Mouse (Mus musculus) heart, embryonic 11.5 days (tissue): ENCODE results near the gene Katnb1. TPM values are rescaled to one million over a fixed set of nuclear protein-coding genes. Genes with fewer than 3 reads are reported as not detected.

Source experiments
- ATAC-seq: fragments of 200-750 bp; cut with Nextera tagmentation; replicated peaks from 2 replicates; pipeline ENCODE4 v1.8.0; 2017; ENCODE audit warnings: moderate library complexity; ENCODE audit not compliant: insufficient number of reproducible peaks, low FRiP score, low TSS enrichment
- H3K27ac ChIP-seq: fragments of 300-500 bp; sonication (generic); 2 replicates; pipeline ENCODE4 v1.5.1; 2014; ENCODE audit warnings: mild to moderate bottlenecking, low read depth, low read length
- H3K27me3 ChIP-seq: fragments of 300-500 bp; sonication (generic); 2 replicates; pipeline ENCODE4 v1.6.1; 2014; ENCODE audit warnings: mild to moderate bottlenecking, low read length, mixed read lengths; ENCODE audit not compliant: control insufficient read depth, insufficient read depth
- H3K36me3 ChIP-seq: fragments of 300-500 bp; sonication (generic); 2 replicates; pipeline ENCODE4 v1.6.1; 2014; ENCODE audit warnings: mild to moderate bottlenecking, low read length, moderate library complexity, mixed read lengths; ENCODE audit not compliant: control insufficient read depth, insufficient read depth
- H3K4me1 ChIP-seq: fragments of 300-500 bp; sonication (generic); 2 replicates; pipeline ENCODE4 v1.6.1; 2014; ENCODE audit warnings: low read length; ENCODE audit not compliant: control insufficient read depth, insufficient read depth
- H3K4me2 ChIP-seq: fragments of 300-500 bp; sonication (generic); 2 replicates; pipeline ENCODE4 v1.6.1; 2014; ENCODE audit warnings: mild to moderate bottlenecking, moderate library complexity
- H3K4me3 ChIP-seq: fragments of 300-500 bp; sonication (generic); 2 replicates; pipeline ENCODE4 v1.5.1; 2014; ENCODE audit warnings: low read depth, low read length
- H3K9ac ChIP-seq: fragments of 300-500 bp; sonication (generic); 2 replicates; pipeline ENCODE4 v1.6.1; 2014; ENCODE audit warnings: mild to moderate bottlenecking, low read depth, low read length, moderate library complexity
- H3K9me3 ChIP-seq: fragments of 300-500 bp; sonication (generic); replicated peaks from 2 replicates; pipeline ENCODE4 v1.6.1; 2016; ENCODE audit warnings: low read length; ENCODE audit not compliant: control insufficient read depth
- whole genome bisulfite sequencing: fragments of 180-500 bp; shearing (Covaris S2); extraction: QIAGEN DNeasy Blood & Tissue Kit; methylation state at CpG from one replicate; pipeline ENCODE4 v1.1.7; 2014; ENCODE audit not compliant: insufficient replicate concordance; 5-methylcytosine and 5-hydroxymethylcytosine counted together
- polyA plus RNA-seq: library from polyadenylated mRNA; unstranded; fragments of >200 nt; fragmentation: Nextera tagmentation; extraction: Ambion mirVana; gene quantifications from 2 replicates; pipeline ENCODE4 v1.2.1, GENCODE M21; 2014

The Katnb1 gene
- polyA plus RNA-seq = 18.3 and 18.6 TPM in 2 replicates

- Histone ChIP-seq H3K27ac (peak within 1 kb of the TSS; percentile 76), H3K4me3 (peak within 1 kb of the TSS; percentile 84), H3K36me3 (no peaks in the 10 kb centered on the region), H3K9ac (peak within 1 kb of the TSS; percentile 91), H3K27me3 (no peaks in the 10 kb centered on the region), H3K4me2 (peak within 1 kb of the TSS; percentile 96), H3K9me3 (no peaks in the 10 kb centered on the region), H3K4me1 (peaks cover 14% of the 10 kb centered on the region)
- WGBS = under 1% methylated on average over 47 of the region's 47 CpGs
- ATAC-seq = peak; percentile 94
These were observed at the start of gene Katnb1 for GRCm38 (mm10) chr8:95080381-95081341. TSS of gene Katnb1 (plus strand) at chr8:95081186.

GRCm38 (mm10) chr8:95037106-95037925 is 43.7 kb upstream of the Katnb1 start:
- no peak overlapping the region for H3K4me2 ChIP-seq
- WGBS = 69% methylated on average over 7 of the region's 7 CpGs
- no peak for ATAC-seq
- H3K36me3 ChIP-seq = no peaks in the 10 kb centered on the region
- no peak overlapping the region for H3K27ac ChIP-seq
- no peaks in the 10 kb centered on the region for H3K4me1 ChIP-seq
- H3K27me3 ChIP-seq = no peaks in the 10 kb centered on the region
- no peaks in the 10 kb centered on the region for H3K9me3 ChIP-seq
- H3K4me3 ChIP-seq = no peak overlapping the region
- no peak overlapping the region for H3K9ac ChIP-seq

DNA sequence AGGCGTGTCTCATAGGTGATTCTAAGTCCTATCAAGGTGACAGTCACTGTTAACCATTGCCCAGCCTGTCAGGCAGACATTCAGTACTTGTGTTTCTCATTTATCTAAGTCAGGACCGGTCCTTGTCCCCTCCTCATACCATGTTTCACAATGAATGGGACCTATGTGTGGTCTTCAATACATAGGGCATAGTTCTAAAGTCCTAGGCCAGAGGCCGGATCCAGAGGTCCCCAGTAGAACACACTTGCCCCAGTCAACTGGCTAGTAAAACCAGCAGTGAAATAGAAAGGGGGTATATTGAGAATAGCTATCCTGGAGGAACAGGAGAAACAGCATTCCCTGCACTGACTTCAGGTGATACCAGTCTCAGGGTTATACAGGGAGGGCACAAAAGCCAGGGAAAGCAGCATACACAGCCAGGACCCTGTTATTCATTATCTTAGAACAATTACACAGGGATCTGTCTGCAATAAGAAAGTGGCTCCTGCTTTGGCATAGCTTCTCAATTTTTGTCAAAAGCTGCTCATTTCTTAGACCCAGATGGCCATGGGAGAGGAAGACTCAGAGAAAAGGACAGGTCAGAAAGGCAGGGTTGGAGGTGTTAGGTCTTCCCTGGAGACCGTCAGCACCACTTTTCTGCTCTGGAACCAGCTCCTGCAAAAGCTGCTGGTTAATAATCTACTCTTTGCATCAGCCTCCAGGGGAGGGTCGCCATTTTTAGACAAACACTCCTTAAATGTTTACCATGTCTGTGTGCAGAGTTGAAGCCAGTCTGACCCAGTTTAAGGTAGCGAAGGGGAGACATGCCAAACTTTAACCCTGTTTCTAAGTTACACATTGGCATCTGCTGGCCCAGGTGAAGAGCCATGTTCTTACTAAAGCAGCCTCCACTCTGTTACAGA is 38.9 kb upstream of the Katnb1 start:
- H3K27ac ChIP-seq = no peak overlapping the region
- no peak overlapping the region for H3K9ac ChIP-seq
- H3K4me2 ChIP-seq = no peak overlapping the region
- no peaks in the 10 kb centered on the region for H3K27me3 ChIP-seq
- H3K9me3 ChIP-seq = no peaks in the 10 kb centered on the region
- WGBS = 65% methylated on average over 6 of the region's 6 CpGs
- no peak for ATAC-seq
- H3K4me1 ChIP-seq = no peaks in the 10 kb centered on the region
- no peak overlapping the region for H3K4me3 ChIP-seq
- H3K36me3 ChIP-seq = no peaks in the 10 kb centered on the region

- WGBS = 57% methylated on average over 4 of the region's 4 CpGs
These were observed 36.2 kb upstream of the Katnb1 start for GRCm38 (mm10) chr8:95044811-95045210.

GRCm38 (mm10) chr8:95046982-95047381 is 34.0 kb upstream of the Katnb1 start:
- H3K27me3 ChIP-seq = no peaks in the 10 kb centered on the region
- H3K4me1 ChIP-seq = no peaks in the 10 kb centered on the region
- no peak overlapping the region for H3K4me2 ChIP-seq
- H3K9ac ChIP-seq = no peak overlapping the region
- no peak overlapping the region for H3K27ac ChIP-seq
- H3K9me3 ChIP-seq = no peaks in the 10 kb centered on the region
- H3K36me3 ChIP-seq = no peaks in the 10 kb centered on the region
- H3K4me3 ChIP-seq = no peak overlapping the region
- WGBS = 51% methylated on average over 3 of the region's 3 CpGs
- ATAC-seq = no peak

More at GRCm38 (mm10) chr8:95044811-95045210, 36.2 kb upstream of the Katnb1 start:
- Histone ChIP-seq H3K9ac (no peak overlapping the region), H3K9me3 (no peaks in the 10 kb centered on the region), H3K27me3 (no peaks in the 10 kb centered on the region), H3K4me1 (no peaks in the 10 kb centered on the region), H3K36me3 (no peaks in the 10 kb centered on the region), H3K4me3 (no peak overlapping the region), H3K27ac (no peak overlapping the region), H3K4me2 (no peak overlapping the region)
- ATAC-seq = no peak

DNA sequence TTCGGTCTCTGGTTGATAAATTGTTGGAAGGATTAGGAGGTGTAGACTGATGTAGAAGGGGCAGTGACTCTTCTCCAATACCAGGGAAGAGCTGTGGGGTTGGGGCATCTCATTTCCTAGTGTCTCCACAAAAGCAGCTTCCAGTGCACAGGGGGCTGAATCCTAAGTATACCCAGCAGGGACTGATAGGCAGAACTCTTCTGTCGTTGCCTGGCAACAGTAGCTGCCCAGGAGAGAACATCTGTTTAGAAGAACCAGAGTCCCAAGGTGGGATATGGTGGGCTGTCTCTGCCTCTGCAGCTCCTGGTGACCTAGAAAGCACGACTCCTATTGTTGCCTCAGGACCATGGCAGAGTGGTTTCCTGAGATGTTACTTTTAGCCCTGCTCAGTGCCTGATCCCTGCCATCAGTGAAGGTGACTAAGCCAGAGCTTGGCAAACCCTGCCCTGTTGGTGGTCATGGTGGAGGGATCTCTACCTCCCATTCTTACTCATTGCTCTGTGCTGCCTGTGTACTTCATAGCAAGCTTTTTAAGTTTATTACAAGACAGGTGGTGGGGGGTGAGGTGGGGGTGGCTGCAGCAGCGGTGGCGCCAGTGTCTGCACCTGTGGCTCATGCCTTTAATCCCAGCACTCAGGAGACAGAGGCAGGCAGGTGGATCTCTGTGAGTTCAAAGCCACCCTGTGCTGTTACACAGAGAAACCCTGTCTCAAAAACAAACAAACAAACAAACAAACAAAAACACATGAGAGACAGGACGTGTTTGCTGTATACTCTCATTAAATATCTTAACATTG is 32.9 kb upstream of the Katnb1 start:
- 66% methylated on average over 6 of the region's 6 CpGs for WGBS
- no peak for ATAC-seq

DNA sequence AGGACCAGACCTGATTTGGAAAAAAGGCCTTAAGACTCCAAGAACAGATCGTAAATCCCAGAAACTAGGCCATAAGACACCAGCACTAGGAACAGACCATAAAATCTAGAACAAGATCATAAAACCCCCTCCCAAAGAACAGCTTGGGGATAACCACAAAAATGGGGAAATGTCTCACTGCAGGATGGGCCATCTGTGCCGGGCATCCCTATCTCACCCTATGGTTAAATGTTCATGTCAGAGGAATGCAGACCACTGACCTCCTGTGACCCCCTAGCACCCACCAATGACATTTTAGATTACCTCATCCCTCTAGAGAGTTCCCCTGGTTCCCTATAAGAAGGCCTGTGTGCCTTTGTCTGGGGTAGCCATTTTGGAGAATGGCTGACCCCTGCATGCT is 31.4 kb upstream of the Katnb1 start:
- H3K4me2 ChIP-seq = no peak overlapping the region
- no peak overlapping the region for H3K9ac ChIP-seq
- ATAC-seq = no peak
- no peaks in the 10 kb centered on the region for H3K27me3 ChIP-seq
- no peaks in the 10 kb centered on the region for H3K4me1 ChIP-seq
- no peaks in the 10 kb centered on the region for H3K9me3 ChIP-seq
- no peaks in the 10 kb centered on the region for H3K36me3 ChIP-seq
- WGBS = 57% methylated on average over 2 of the region's 2 CpGs
- H3K4me3 ChIP-seq = no peak overlapping the region
- H3K27ac ChIP-seq = no peak overlapping the region

More for the DNA sequence above, 32.9 kb upstream of the Katnb1 start:
- H3K4me3 ChIP-seq = no peak overlapping the region
- H3K27me3 ChIP-seq = no peaks in the 10 kb centered on the region
- H3K4me1 ChIP-seq = no peaks in the 10 kb centered on the region
- H3K36me3 ChIP-seq = no peaks in the 10 kb centered on the region
- H3K4me2 ChIP-seq = no peak overlapping the region
- H3K9ac ChIP-seq = no peak overlapping the region
- no peaks in the 10 kb centered on the region for H3K9me3 ChIP-seq
- H3K27ac ChIP-seq = no peak overlapping the region
